Mouse (Mus musculus): ENCODE measurements at regions not wholly inside any gene's neighbourhood (a gene's known extent, or its start where the extent isn't known, plus 50 kb on each side); places are given as distances from the start of the nearest gene placed in this dataset.

DNA sequence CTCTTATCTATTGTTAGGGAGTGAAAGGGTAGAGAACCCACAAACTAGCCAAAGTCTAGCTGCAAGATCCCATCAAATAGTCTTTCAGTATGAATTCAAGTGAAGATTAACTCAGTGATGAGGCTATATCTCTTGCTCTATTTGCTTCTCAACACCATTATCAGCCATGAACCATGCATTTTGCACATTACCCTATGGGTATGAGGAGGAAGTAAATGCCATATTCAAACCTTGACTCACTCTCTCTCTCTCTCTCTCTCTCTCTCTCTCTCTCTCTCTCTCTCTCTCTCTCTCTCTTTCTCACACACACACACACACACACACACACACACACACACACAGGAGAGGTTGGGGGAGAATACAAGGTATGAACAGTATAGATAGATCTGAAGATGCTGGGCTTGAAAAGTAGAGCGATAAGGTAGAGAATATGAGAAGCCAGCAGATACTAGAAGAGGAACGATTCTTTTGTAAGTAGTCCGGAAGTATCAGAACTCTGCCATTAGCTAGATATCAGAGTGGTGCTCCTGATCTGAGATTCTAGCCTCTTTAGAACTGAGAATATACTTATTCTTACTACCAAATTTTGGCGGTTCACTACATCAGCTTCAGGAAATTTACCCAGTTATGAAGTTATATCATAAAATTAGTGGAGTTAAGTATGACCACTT is 113.3 kb upstream of the P2ry1 start:
- TF ChIP-seq CTCF (IDR thresholded peaks at IDR 0.05): no peak
- no peak for TF ChIP-seq EP300 (IDR thresholded peaks at IDR 0.05)
